Mouse (Mus musculus) spleen, adult 2 months (tissue): ENCODE measurements around the gene Jak1. TPM values are rescaled to one million over a fixed set of nuclear protein-coding genes. Genes with fewer than 3 reads are reported as not detected.
A peak's percentile ranks its signal among the peaks of the same experiment; 100 is the strongest.

Experiments used
- DNase-seq, 2 experiments: peaks; one replicate each; pipeline versions ENCODE4 v3.0.0 to v3.0.0-alpha.2; 2012 to 2021; ENCODE audit warnings: low spot score in 2 of 2, low read depth in 1 of 2
- H3K27ac ChIP-seq: fragments of 200-500 bp; 2 replicates; pipeline ENCODE4 v1.5.1; 2012; ENCODE audit warnings: low read length, inconsistent platforms; ENCODE audit not compliant: insufficient read depth
- H3K27me3 ChIP-seq: fragments of 200-500 bp; 2 replicates; pipeline ENCODE4 v1.6.1; 2012; ENCODE audit warnings: mild to moderate bottlenecking, moderate library complexity, low read length, inconsistent platforms; ENCODE audit not compliant: control insufficient read depth, insufficient read depth
- H3K36me3 ChIP-seq: fragments of 200-500 bp; 2 replicates; pipeline ENCODE4 v1.6.1; 2012; ENCODE audit warnings: mild to moderate bottlenecking, low read length, inconsistent platforms; ENCODE audit not compliant: control insufficient read depth, insufficient read depth
- H3K4me1 ChIP-seq: fragments of 200-500 bp; 2 replicates; pipeline ENCODE4 v1.6.1; 2011; ENCODE audit warnings: inconsistent platforms; ENCODE audit not compliant: control insufficient read depth, insufficient read depth, insufficient read length
- H3K4me3 ChIP-seq: fragments of 200-500 bp; 2 replicates; pipeline ENCODE4 v1.5.1; 2011; ENCODE audit warnings: mild to moderate bottlenecking, inconsistent platforms; ENCODE audit not compliant: insufficient read depth, insufficient read length; ENCODE audit errors: extremely low read depth
- CTCF ChIP-seq: fragments of 200-500 bp; IDR thresholded peaks from 2 replicates; pipeline ENCODE4 v1.5.1; 2011; ENCODE audit warnings: mild to moderate bottlenecking, inconsistent platforms; ENCODE audit not compliant: insufficient read depth, insufficient read length, insufficient replicate concordance; ENCODE audit errors: extremely low read depth
- POLR2A ChIP-seq: fragments of 200-500 bp; IDR thresholded peaks from 2 replicates; pipeline ENCODE4 v1.6.1; 2011; ENCODE audit warnings: low read depth, low read length, inconsistent platforms
- WGBS: fragments of 180-500 bp; shearing (Covaris S2); methylation state at CpG from one replicate; pipeline ENCODE4 v1.1.7; 2018; 5-methylcytosine and 5-hydroxymethylcytosine counted together
- polyA plus RNA-seq: library from polyadenylated mRNA; depleted of rRNA; stranded (reverse); fragments of >200 nt; gene quantifications from 2 replicates; pipeline ENCODE4 v1.2.3, GENCODE M21; 2012

Jak1 gene
- polyA plus RNA-seq, 1 experiment, result 63.9 TPM

DNA sequence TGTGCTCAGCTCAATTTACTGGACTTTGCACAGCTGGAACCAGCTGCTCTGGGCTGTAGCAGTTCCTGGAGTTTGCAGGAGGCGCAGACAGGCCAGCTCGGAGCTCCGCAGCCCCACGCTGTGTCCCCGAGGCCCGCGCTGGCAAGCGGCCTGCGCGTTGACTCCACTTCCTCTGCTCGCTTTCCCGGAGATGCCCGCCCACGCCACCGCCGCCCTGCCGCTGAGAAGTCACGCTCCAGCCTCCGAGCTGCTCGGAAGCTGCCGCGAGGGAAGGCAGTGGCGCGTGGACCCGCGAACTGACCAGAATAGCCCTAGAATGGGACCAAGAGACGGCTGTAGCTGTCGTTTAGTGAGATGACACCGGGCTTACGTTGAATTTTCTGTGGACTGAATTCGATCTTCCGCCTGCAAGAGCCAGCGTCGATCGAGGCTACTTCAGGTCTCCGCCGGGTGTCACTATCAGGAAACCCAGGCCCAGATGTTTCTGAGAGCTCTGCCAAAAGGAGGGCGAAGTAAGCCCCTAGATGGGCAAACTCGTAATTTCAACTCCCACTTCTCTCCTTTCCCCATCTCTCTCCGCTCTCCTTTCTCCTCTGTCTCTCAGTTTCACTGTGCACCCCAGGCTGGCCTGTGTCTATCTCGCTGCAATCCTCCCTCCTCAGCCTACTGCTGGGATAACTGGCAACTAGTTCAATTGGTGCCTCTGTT lies 27.1 kb upstream of the Jak1 start:
- DNase-seq, result peak; percentile 58 to 90
- H3K27me3 ChIP-seq, result no peaks in the 10 kb centered on the region
- H3K36me3 ChIP-seq, result no peaks in the 10 kb centered on the region
- peak overlapping the region; percentile 94 for H3K27ac ChIP-seq
- TF ChIP-seq POLR2A, result peak; percentile 76
- TF ChIP-seq CTCF, result no peak; the same call in 1 of the 2 replicates
- H3K4me1 ChIP-seq, result peaks cover 11% of the 10 kb centered on the region; the same call in 1 of the 2 replicates
- H3K4me3 ChIP-seq, result peak overlapping the region; percentile 57
- 1% methylated on average over 41 of the region's 41 CpGs for WGBS

DNA sequence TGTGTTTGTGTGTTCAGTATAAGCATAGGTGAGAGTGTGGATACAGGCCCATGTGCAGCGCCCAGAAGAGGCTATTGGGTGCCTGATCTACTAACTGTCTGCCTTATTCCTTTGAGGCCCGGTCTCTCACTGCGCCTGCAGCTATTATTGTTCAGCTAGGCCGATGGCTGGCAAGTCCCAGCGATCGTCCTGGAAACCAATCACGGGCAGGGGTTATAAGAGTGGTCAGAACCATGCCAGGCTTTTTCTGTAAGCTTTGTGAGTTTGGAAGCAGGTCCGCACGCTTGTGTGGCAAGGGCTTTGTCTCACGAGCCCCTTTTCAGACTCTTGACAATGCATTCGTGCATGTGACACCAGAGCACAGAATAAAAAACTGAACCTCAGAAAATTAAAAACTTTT lies 23.2 kb upstream of the Jak1 start:
- TF ChIP-seq POLR2A, result no peak
- TF ChIP-seq CTCF, result no peak
- DNase-seq, result no peak
- H3K27me3 ChIP-seq, result no peaks in the 10 kb centered on the region
- no peak overlapping the region for H3K4me3 ChIP-seq
- no peak overlapping the region for H3K27ac ChIP-seq
- no peaks in the 10 kb centered on the region for H3K36me3 ChIP-seq
- H3K4me1 ChIP-seq, result peaks cover 4% of the 10 kb centered on the region; the same call in 1 of the 2 replicates
- 94% methylated on average over 11 of the region's 11 CpGs for WGBS

DNA sequence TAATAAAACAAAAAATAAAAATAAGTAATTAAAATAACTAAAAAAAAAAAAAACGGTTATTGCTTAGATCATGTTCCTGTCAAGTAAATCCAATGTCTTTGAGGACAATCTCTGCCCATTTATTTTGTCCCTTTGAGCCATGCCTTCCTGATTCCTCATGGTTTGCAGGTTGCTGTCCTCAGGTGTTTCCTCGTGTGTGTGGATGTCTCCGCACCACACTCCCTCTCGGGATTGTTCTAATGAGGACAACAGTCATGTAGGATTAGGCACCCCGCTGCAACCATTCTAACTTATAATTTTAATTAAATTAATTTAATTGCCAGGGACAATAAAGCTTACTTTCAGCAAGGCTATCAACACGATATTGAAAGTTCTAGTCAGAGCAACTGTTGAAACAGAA lies 21.5 kb upstream of the Jak1 start:
- no peak overlapping the region for H3K4me3 ChIP-seq
- no peaks in the 10 kb centered on the region for H3K27me3 ChIP-seq
- no peak overlapping the region for H3K27ac ChIP-seq
- no peak for DNase-seq
- no peak for TF ChIP-seq CTCF
- TF ChIP-seq POLR2A, result no peak
- WGBS, result 92% methylated on average over 6 of the region's 6 CpGs
- no peaks in the 10 kb centered on the region; the same call in 1 of the 2 replicates for H3K4me1 ChIP-seq
- H3K36me3 ChIP-seq, result no peaks in the 10 kb centered on the region

DNA sequence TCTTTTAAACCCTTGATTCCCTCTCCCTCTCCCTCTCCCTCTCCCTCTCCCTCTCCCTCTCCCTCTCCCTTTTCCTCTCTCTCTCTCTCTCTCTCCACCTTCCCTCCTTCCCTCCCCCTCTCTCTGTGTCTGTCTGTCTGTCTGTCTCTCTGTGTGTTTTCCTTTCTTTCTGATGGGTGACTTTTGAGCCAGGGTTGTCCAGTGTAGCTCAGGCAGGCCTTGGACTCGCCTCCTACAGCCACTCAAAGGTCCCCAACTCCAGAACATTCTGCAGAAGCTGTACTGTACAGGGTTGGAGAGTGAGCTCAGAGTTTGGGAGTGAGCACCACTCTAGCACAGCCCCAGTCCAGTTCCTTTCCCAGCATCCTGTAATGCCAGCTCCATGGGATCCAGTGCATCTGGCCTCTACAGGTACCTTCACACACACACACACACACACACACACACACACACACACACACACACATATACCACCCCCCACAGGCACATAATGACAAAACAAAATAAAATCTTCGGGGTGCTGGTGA lies 20.9 kb upstream of the Jak1 start:
- Histone ChIP-seq H3K4me1 (no peaks in the 10 kb centered on the region; the same call in 1 of the 2 replicates), H3K27ac (no peak overlapping the region), H3K4me3 (no peak overlapping the region), H3K36me3 (no peaks in the 10 kb centered on the region), H3K27me3 (no peaks in the 10 kb centered on the region)
- no peak for TF ChIP-seq CTCF
- TF ChIP-seq POLR2A, result no peak
- 66% methylated on average over 2 of the region's 2 CpGs for WGBS
- no peak for DNase-seq

DNA sequence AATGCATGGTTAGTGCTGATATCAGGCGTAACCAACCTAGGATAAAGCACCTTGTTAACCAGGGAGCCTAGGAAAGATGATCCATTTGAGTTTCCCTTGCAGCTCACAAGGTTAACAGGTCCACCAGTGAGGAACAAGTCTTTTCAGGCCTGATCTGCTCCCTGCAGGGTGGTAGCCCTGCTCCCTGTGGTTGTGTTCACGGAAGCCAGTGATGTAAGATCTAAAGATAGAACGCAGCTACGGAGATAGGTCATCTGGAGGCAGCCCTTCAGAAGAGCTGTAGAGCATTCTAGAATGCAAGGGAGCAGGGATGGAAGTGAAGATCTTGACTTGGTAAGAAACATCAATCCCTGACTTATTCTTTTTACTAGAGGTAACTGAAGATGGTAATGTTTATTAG lies 18.9 kb upstream of the Jak1 start:
- 50% methylated on average over 4 of the region's 4 CpGs for WGBS
- no peak overlapping the region for H3K4me3 ChIP-seq
- H3K27ac ChIP-seq, result no peak overlapping the region
- no peak for TF ChIP-seq CTCF
- TF ChIP-seq POLR2A, result no peak
- H3K4me1 ChIP-seq, result no peaks in the 10 kb centered on the region; the same call in 1 of the 2 replicates
- H3K27me3 ChIP-seq, result no peaks in the 10 kb centered on the region
- H3K36me3 ChIP-seq, result no peaks in the 10 kb centered on the region
- DNase-seq, result no peak

DNA sequence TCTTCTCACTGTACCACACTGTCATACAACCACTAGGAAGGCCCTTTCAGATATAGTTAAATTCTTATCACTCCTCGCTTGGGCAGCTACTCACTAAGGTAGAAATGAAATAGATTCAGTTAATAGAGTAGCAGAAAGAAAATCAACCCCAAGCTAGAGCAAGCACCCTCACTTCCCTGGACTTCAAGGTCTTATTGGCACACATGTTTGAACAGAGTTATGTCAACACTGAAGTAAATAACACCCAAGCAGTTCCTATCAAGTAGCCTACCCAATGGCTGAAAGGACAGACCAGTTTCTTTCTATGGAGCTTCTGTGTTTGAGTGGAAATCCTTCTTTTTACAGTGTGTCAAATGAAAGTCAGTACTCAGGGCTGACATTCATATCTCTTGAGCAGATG lies 17.2 kb upstream of the Jak1 start:
- Histone ChIP-seq H3K4me3 (no peak overlapping the region), H3K27ac (no peak overlapping the region), H3K4me1 (no peaks in the 10 kb centered on the region; the same call in 1 of the 2 replicates), H3K27me3 (no peaks in the 10 kb centered on the region), H3K36me3 (no peaks in the 10 kb centered on the region)
- TF ChIP-seq POLR2A (no peak), CTCF (no peak)
- WGBS, result 92% methylated on average over 1 of the region's 1 CpGs
- no peak for DNase-seq

DNA sequence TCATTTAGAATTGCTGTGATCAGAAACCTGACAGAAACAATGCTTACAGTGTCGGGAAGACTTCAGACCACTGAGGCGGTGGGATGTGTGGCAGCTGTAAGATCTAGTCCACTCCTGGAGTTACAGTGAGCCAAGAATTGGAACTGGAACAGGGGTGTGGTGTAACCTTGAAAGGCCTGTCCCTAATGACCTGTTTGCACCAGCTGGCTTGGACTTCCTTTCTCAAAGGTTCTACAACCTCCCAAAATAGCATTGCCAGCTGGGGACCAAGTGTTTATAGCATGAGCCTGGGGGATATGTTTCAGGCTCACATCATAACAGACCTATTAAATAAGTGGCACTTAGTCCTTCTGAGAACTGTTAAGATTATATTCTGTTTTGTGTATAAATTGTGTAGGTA lies 15.0 kb upstream of the Jak1 start:
- no peaks in the 10 kb centered on the region for H3K27me3 ChIP-seq
- H3K27ac ChIP-seq, result no peak overlapping the region
- H3K4me1 ChIP-seq, result no peaks in the 10 kb centered on the region; the same call in 1 of the 2 replicates
- no peaks in the 10 kb centered on the region for H3K36me3 ChIP-seq
- TF ChIP-seq POLR2A (no peak), CTCF (no peak)
- no peak overlapping the region for H3K4me3 ChIP-seq
- WGBS, result 88% methylated on average over 2 of the region's 2 CpGs
- no peak for DNase-seq
